Mouse (Mus musculus) intestine, embryonic 16.5 days (tissue): ENCODE data around the gene Slc35g3. TPM values are rescaled to one million over a fixed set of nuclear protein-coding genes. Genes with fewer than 3 reads are reported as not detected.

Experiments used
- ATAC-seq: fragments of 200-750 bp; cut with Nextera tagmentation; 2 replicates; pipeline ENCODE4 v1.8.0; 2017; ENCODE audit warnings: moderate TSS enrichment, moderate library complexity
- H3K27ac ChIP-seq: fragments of 300-500 bp; sonication (generic); 2 replicates; pipeline ENCODE4 v1.5.1; 2014; ENCODE audit warnings: mild to moderate bottlenecking, low read length
- H3K27me3 ChIP-seq: fragments of 300-500 bp; sonication (generic); replicated peaks from 2 replicates; pipeline ENCODE4 v1.6.1; 2014; ENCODE audit warnings: low read length, control low read depth, mixed read lengths; ENCODE audit not compliant: control insufficient read depth, insufficient read depth
- H3K36me3 ChIP-seq: fragments of 300-500 bp; sonication (generic); 2 replicates; pipeline ENCODE4 v1.6.1; 2014; ENCODE audit warnings: low read length, control low read depth; ENCODE audit not compliant: control insufficient read depth, insufficient read depth
- H3K4me1 ChIP-seq: fragments of 300-500 bp; sonication (generic); 2 replicates; pipeline ENCODE4 v1.6.1; 2014; ENCODE audit warnings: low read length, control low read depth, mixed read lengths; ENCODE audit not compliant: control insufficient read depth, insufficient read depth
- H3K4me2 ChIP-seq: fragments of 300-500 bp; sonication (generic); 2 replicates; pipeline ENCODE4 v1.6.1; 2014; ENCODE audit warnings: low read depth, low read length, control low read depth
- H3K4me3 ChIP-seq: fragments of 300-500 bp; sonication (generic); 2 replicates; pipeline ENCODE4 v1.5.1; 2014; ENCODE audit warnings: mild to moderate bottlenecking, low read length
- H3K9ac ChIP-seq: fragments of 300-500 bp; sonication (generic); 2 replicates; pipeline ENCODE4 v1.6.1; 2014; ENCODE audit warnings: low read depth, low read length
- H3K9me3 ChIP-seq: fragments of 300-500 bp; sonication (generic); 2 replicates; pipeline ENCODE4 v1.6.1; 2016; ENCODE audit warnings: low read length, control low read depth; ENCODE audit not compliant: control insufficient read depth
- WGBS: fragments of 180-500 bp; shearing (Covaris S2); extraction: QIAGEN DNeasy Blood & Tissue Kit; methylation state at CpG from one replicate; pipeline ENCODE4 v1.1.7; 2014; 5-methylcytosine and 5-hydroxymethylcytosine counted together
- polyA plus RNA-seq: library from polyadenylated mRNA; unstranded; fragments of >200 nt; fragmentation: Nextera tagmentation; extraction: Ambion mirVana; gene quantifications from 2 replicates; pipeline ENCODE4 v1.2.1, GENCODE M21; 2015

Slc35g3 gene
- polyA plus RNA-seq, 1 experiment from 2014 or later = 0.16 TPM

- WGBS = 73% methylated on average over 5 of the region's 5 CpGs
- ATAC-seq = no peak
These were observed 29.7 kb upstream of the Slc35g3 start for GRCm38 (mm10) chr11:69791420-69791819.

GRCm38 (mm10) chr11:69789431-69789830 lies 27.7 kb upstream of the Slc35g3 start:
- Histone ChIP-seq H3K9me3 (no peaks in the 10 kb centered on the region), H3K27me3 (no peaks in the 10 kb centered on the region), H3K36me3 (no peaks in the 10 kb centered on the region), H3K27ac (no peak overlapping the region), H3K4me2 (no peak overlapping the region), H3K9ac (no peak overlapping the region), H3K4me1 (no peaks in the 10 kb centered on the region), H3K4me3 (no peak overlapping the region)
- 63% methylated on average over 5 of the region's 5 CpGs for WGBS
- ATAC-seq = no peak

More at GRCm38 (mm10) chr11:69791420-69791819, 29.7 kb upstream of the Slc35g3 start:
- no peaks in the 10 kb centered on the region for H3K9me3 ChIP-seq
- H3K9ac ChIP-seq = no peak overlapping the region
- H3K27me3 ChIP-seq = no peaks in the 10 kb centered on the region
- no peak overlapping the region for H3K4me2 ChIP-seq
- H3K36me3 ChIP-seq = no peaks in the 10 kb centered on the region
- H3K4me3 ChIP-seq = no peak overlapping the region
- no peaks in the 10 kb centered on the region for H3K4me1 ChIP-seq
- H3K27ac ChIP-seq = no peak overlapping the region

GRCm38 (mm10) chr11:69787306-69787705 lies 25.5 kb upstream of the Slc35g3 start:
- Histone ChIP-seq H3K27me3 (no peaks in the 10 kb centered on the region), H3K36me3 (no peaks in the 10 kb centered on the region), H3K4me3 (no peak overlapping the region), H3K9me3 (no peaks in the 10 kb centered on the region), H3K4me1 (no peaks in the 10 kb centered on the region), H3K9ac (no peak overlapping the region), H3K27ac (no peak overlapping the region), H3K4me2 (no peak overlapping the region)
- no peak for ATAC-seq
- WGBS = 90% methylated on average over 5 of the region's 5 CpGs

- H3K36me3 ChIP-seq = no peaks in the 10 kb centered on the region
These were observed 23.1 kb upstream of the Slc35g3 start for GRCm38 (mm10) chr11:69784793-69785272.

GRCm38 (mm10) chr11:69781828-69782227 lies 20.1 kb upstream of the Slc35g3 start:
- 27% methylated on average over 4 of the region's 4 CpGs for WGBS
- no peak overlapping the region for H3K27ac ChIP-seq
- no peak for ATAC-seq
- H3K4me3 ChIP-seq = no peak overlapping the region
- no peaks in the 10 kb centered on the region for H3K9me3 ChIP-seq
- no peaks in the 10 kb centered on the region for H3K36me3 ChIP-seq
- H3K4me2 ChIP-seq = no peak overlapping the region
- no peaks in the 10 kb centered on the region for H3K27me3 ChIP-seq
- no peaks in the 10 kb centered on the region for H3K4me1 ChIP-seq
- H3K9ac ChIP-seq = no peak overlapping the region

More at GRCm38 (mm10) chr11:69784793-69785272, 23.1 kb upstream of the Slc35g3 start:
- Histone ChIP-seq H3K4me3 (peak overlapping the region; percentile 20), H3K4me2 (peak overlapping the region; percentile 53), H3K9ac (peak overlapping the region; percentile 9), H3K27ac (no peak overlapping the region), H3K27me3 (no peaks in the 10 kb centered on the region), H3K4me1 (no peaks in the 10 kb centered on the region), H3K9me3 (no peaks in the 10 kb centered on the region)
- 30% methylated on average over 15 of the region's 15 CpGs for WGBS
- peak; percentile 89 for ATAC-seq

GRCm38 (mm10) chr11:69778985-69779384 lies 17.2 kb upstream of the Slc35g3 start:
- H3K36me3 ChIP-seq = 0 out of 2 replicates have a peak, but pooled peaks cover 2% of the 10 kb centered on the region
- H3K4me3 ChIP-seq = no peak overlapping the region
- H3K27ac ChIP-seq = no peak overlapping the region
- no peaks in the 10 kb centered on the region for H3K27me3 ChIP-seq
- no peaks in the 10 kb centered on the region for H3K9me3 ChIP-seq
- no peak overlapping the region for H3K4me2 ChIP-seq
- no peak for ATAC-seq
- no peak overlapping the region for H3K9ac ChIP-seq
- WGBS = 44% methylated on average over 7 of the region's 7 CpGs
- no peaks in the 10 kb centered on the region for H3K4me1 ChIP-seq

- 73% methylated on average over 23 of the region's 23 CpGs for WGBS
- Histone ChIP-seq H3K9ac (no peak overlapping the region), H3K36me3 (0 out of 2 replicates have a peak, but pooled peaks cover 2% of the 10 kb centered on the region), H3K4me2 (no peak overlapping the region), H3K4me3 (no peak overlapping the region), H3K9me3 (no peaks in the 10 kb centered on the region), H3K4me1 (no peaks in the 10 kb centered on the region), H3K27me3 (no peaks in the 10 kb centered on the region), H3K27ac (no peak overlapping the region)
- no peak for ATAC-seq
These were observed 16.7 kb upstream of the Slc35g3 start for GRCm38 (mm10) chr11:69778258-69778982.

GRCm38 (mm10) chr11:69777504-69778257 lies 15.9 kb upstream of the Slc35g3 start:
- Histone ChIP-seq H3K4me3 (no peak overlapping the region), H3K4me1 (no peaks in the 10 kb centered on the region), H3K27ac (no peak overlapping the region), H3K9ac (no peak overlapping the region), H3K9me3 (no peaks in the 10 kb centered on the region), H3K36me3 (0 out of 2 replicates have a peak, but pooled peaks cover 2% of the 10 kb centered on the region), H3K4me2 (no peak overlapping the region), H3K27me3 (no peaks in the 10 kb centered on the region)
- ATAC-seq = no peak
- 64% methylated on average over 26 of the region's 26 CpGs for WGBS

- Histone ChIP-seq H3K9me3 (no peaks in the 10 kb centered on the region), H3K4me3 (no peak overlapping the region), H3K27me3 (no peaks in the 10 kb centered on the region), H3K9ac (no peak overlapping the region), H3K4me2 (no peak overlapping the region), H3K27ac (no peak overlapping the region), H3K36me3 (0 out of 2 replicates have a peak, but pooled peaks cover 2% of the 10 kb centered on the region), H3K4me1 (no peaks in the 10 kb centered on the region)
- WGBS = 82% methylated on average over 20 of the region's 20 CpGs
- no peak for ATAC-seq
These were observed 14.7 kb upstream of the Slc35g3 start for GRCm38 (mm10) chr11:69776488-69776887.
